Mouse (Mus musculus): Measurements from ENCODE around the gene Cryba2.

GRCm38 (mm10) chr1:74851001-74851775 lies 41.8 kb downstream of the Cryba2 start:
- no peak for TF ChIP-seq CTCF (IDR thresholded peaks at IDR 0.05)
- no peak for TF ChIP-seq POLR2A (IDR thresholded peaks at IDR 0.05; ENCODE audit: insufficient read depth, low read depth, low read length)

Data from heart, adult 2 months (tissue).